Mouse (Mus musculus): ENCODE results near the gene Creg1.

The Creg1 gene

DNA sequence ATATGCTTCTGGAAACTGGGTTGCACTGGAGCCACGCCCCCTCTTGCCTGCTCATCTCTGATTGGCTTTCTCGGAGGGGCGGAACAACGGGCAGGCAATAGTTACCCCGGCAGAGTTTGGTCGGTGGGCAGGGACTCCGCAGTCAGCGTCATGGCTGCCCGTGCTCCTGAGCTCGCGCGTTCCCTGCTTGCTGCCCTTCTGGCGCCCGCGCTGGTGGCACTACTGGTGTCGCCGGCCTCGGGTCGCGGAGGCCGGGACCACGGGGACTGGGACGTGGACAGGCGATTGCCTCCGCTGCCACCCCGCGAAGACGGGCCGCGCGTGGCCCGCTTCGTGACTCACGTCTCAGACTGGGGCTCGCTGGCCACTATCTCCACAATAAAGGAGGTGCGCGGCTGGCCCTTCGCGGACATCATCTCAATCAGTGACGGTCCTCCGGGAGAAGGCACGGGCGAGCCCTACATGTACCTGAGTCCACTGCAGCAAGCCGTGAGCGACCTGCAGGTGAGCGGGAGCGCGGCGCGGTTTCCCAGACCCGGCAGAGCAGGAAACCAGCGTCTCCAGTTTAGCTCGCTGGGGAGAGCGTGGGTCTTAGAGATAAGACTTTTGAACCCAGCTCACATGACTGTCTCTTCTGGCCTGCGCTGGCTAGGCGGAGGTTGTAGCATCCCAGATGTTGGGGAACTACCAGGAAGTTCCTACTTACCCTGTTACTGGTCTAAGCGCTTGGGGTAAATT is at the start of gene Creg1:
TSS of gene Creg1 (plus strand) at position 112 of the 738 bp plus-strand sequence.
- peak; percentile 95 for DNase-seq

DNA sequence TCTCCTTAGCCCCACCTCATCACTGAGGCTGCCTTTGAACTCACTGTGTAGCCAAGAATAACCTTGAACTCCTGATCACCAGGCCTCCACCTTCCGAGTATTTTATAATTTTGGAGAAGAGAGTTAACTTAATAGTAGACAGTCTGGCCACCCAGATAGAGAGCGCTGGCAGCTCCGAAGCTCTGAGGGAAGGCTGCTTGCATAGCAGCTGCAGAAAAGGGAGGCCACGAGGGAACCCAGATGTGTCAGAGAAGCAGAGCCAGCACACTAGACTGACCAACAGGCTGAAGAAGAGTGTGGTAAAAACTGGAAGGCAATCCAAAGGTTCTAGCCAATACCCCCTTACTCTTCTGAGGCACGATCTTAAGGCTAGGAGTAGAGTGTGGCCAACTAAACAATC is 49.7 kb upstream of the Creg1 start:
- no peak for DNase-seq

GRCm38 (mm10) chr1:165716426-165716825 is 47.1 kb upstream of the Creg1 start:
- no peak for DNase-seq

DNA sequence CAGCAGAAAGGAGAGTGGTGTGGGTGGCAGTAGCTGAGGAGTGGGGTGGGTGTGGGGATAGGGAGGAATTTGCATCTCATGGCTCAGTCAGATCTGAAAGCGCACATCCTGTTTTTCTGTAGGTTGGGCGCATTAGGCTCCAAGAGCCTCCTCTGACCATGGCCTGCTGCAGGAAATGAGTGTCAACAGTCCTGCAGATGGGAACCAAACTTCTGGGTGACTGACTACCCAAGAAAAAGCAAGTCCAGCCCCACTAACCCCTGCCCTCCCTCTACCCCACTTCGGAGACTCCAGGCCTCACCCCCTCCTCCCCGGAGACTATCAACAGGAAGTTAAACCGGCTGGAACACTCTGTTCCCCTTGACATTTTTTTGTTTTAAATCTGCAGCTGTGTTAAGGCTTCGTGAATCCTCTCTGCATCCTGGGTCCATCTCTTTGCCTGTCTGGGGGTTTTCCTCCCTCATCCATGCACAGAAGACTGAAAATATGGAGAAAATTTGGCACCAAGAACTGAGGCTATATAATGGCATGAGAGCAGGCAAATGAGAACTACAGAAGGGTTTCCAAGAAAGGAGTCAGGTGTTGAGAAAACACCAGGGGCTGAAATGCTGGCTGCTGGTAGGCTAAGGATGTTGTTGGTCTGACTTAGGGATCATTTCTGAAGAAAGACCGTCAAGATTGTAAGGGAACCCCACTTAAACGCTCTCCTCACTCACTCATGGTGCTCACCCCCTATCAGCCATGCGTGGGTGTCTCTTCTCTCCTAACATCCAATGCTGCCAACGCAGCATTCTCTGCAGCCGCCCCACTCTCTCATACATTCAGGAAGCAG is 45.6 kb upstream of the Creg1 start:
- peak; percentile 55 for DNase-seq

GRCm38 (mm10) chr1:165718543-165719105 is 44.9 kb upstream of the Creg1 start:
- DNase-seq, result no peak

- DNase-seq, result no peak
Measured at GRCm38 (mm10) chr1:165722531-165723123, 40.9 kb upstream of the Creg1 start.

DNA sequence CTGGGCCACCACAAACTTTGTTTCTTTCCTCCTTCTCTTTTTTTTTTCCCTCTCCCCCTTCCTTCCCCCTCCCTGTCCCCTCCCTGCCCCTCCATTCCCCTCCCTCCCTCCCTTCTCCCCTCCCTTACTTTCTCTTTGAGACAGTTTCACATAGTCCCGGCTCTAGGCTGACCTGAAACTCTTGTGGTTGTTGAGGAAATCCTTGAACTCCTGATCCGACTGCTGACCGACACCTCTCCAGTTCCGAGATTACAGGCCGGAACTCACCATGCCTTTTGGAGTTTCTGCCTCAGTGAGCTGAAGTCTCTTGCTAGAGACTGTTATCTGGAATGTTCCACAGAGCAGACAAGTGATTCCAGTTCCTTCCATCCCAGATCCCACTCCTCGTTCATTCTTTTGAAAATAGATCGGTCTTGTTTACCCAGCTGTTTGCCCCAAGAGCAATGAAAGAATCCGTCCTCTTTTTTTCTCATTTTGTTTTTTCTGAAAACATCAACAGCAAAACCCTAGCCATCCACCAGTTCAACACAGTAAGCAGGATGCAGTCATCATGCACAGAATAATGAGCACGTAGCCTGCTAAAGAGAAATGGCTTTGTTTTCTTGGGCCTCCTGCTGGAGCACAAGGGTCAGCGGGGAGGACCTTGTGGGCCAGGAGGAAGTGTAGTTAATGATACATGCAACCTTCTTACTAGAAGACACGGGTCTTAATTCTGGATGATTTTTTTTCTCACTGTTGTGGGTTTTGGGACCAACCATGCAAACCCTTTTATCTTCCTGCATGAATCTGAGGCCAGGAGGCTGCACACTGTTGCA is 39.1 kb upstream of the Creg1 start:
- DNase-seq, result peak; percentile 17

GRCm38 (mm10) chr1:165725039-165725644 is 38.4 kb upstream of the Creg1 start:
- DNase-seq, result no peak

GRCm38 (mm10) chr1:165726986-165727385 is 36.6 kb upstream of the Creg1 start:
- DNase-seq, result no peak

DNA sequence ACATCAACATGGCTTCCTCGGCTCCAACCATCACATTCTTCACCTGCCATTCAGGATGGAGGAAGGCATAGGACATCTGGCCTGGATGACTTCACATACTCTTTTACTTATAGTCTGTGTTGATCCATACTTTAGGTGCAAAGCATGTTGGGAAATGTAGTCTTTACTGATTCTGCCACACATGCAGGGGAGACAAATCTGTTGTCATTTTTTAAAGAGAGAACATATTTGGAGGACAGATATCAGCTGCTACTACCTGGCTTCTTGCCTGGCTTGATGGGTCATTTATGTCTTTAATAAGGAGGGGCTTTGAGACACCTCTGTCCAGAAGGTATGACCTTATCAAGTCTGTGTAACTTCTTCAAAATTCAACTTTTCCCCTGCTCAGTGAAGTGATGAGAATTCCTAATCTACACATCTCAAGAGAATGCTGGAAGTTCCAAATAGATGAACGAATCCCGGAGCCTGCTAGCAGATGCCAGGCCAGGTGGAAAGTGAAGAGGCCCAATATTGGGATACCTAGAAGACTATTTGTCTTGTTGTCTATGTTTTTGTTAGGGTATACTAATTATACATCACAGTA is 35.4 kb upstream of the Creg1 start:
- no peak for DNase-seq

DNA sequence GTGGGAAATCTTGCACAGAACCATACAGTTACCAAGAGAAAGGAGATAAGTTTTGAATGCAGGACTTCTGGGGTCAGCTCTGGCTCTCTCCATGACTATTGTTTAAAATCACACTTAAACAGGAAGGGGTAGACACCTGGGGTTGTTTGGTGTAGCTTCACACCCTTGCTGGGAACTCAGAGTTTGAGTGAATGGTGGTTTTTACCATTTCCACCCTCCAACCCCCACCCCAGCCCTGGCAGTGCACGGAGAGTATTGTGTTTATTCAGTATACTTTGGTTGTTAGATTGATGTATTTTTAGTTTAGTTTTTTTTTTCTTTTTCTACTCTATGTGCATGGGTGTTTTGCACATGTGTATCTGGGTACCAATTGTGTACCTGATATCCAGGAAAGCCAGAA is 33.4 kb upstream of the Creg1 start:
- DNase-seq, result no peak

DNA sequence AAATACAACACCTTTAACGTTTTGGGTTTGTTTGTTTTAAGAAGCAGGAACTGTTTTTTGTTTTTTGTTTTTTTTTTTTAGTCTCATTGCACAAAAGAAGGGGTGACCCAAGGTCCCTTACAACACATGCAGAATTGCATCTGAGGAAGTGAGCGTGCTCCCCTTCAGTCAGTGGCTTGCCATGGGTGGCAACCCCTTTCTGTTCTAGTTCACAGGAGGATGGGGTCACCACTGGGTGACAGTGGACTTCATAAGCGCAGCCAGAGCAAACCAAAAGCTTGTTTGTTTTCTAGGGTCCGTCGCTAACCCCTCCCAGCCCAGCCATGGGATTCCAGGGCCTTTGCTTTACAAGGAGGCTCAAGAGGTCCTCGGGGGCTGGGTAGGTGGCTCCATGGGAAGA is 32.0 kb upstream of the Creg1 start:
- no peak for DNase-seq

DNA sequence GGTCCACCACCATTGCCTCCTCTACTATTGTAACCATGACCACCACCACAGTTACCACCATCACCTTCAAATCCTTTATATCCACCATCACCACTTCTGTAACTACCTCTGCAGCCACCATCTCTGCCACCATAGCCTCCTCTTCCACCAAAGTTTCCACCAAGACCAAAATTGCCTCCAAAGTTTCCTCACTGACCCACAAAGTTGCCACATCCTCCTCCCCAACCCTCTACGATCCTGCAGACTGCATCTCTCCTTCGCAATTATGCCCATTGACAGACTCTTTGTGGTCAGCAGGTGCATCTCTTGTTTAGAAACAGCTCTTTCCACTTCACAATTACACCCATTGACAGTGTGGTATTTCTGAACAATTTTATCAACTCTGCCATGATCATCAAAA is 28.7 kb upstream of the Creg1 start:
- DNase-seq, result no peak

- DNase-seq, result peak; percentile 89
Measured at GRCm38 (mm10) chr1:165735826-165736818, 27.4 kb upstream of the Creg1 start.

GRCm38 (mm10) chr1:165737451-165737850 is 26.1 kb upstream of the Creg1 start:
- no peak for DNase-seq

- DNase-seq, result no peak
Measured at GRCm38 (mm10) chr1:165737867-165738266, 25.7 kb upstream of the Creg1 start.

- no peak for DNase-seq
Measured at GRCm38 (mm10) chr1:165738985-165739384, 24.6 kb upstream of the Creg1 start.

GRCm38 (mm10) chr1:165741989-165742388 is 21.6 kb upstream of the Creg1 start:
- no peak for DNase-seq

GRCm38 (mm10) chr1:165748053-165748452 is 15.5 kb upstream of the Creg1 start:
- DNase-seq, result no peak

DNA sequence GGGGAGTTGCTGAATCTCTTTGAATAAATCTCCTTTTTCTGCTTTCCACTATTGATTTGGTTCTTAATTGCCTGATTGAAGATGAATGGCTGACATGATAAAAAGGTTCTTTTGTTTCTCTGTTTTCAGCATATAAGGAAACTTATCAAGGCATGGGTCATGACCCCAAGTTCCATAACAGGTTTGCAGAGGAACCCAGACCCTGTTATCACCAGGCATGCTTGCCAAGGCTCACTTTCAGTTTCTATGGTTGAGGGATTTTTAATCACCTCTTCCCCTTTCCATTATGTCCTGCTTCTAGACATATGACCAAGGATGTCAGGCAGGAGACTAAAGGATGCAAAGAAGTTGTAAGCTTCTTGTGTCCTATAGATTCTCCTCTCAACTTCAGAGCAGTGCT is 12.4 kb upstream of the Creg1 start:
- no peak for DNase-seq
